Mouse (Mus musculus) urinary bladder, postnatal 4 days (tissue): ENCODE results near the gene Dmbt1.
"Not testable (repeated sequence)": the region's sequence is repeated elsewhere in the genome, so short reads cannot be mapped to it uniquely, and the experiment has no call there.

Experiments
- DNase-seq, 2 experiments: peaks; one replicate each; pipeline ENCODE4 v3.0.0; 2021 to 2022; ENCODE audit warnings: low spot score in 2 of 2

Dmbt1 gene

GRCm38 (mm10) chr7:131049829-131050228 lies 18.0 kb downstream of the Dmbt1 start:
- not testable (repeated sequence) for DNase-seq

GRCm38 (mm10) chr7:131054808-131055370 lies 23.0 kb downstream of the Dmbt1 start:
- DNase-seq: no peak

GRCm38 (mm10) chr7:131057918-131058317 lies 26.1 kb downstream of the Dmbt1 start:
- DNase-seq: not testable (repeated sequence)

GRCm38 (mm10) chr7:131059808-131060207 lies 28.0 kb downstream of the Dmbt1 start:
- not testable (repeated sequence) for DNase-seq

GRCm38 (mm10) chr7:131062541-131062940 lies 30.7 kb downstream of the Dmbt1 start:
- no peak for DNase-seq

- DNase-seq: not testable (repeated sequence)
These were observed 36.3 kb downstream of the Dmbt1 start for GRCm38 (mm10) chr7:131068191-131068590.

- not testable (repeated sequence) for DNase-seq
These were observed 41.6 kb downstream of the Dmbt1 start for GRCm38 (mm10) chr7:131073476-131073875.

- not testable (repeated sequence) for DNase-seq
These were observed 42.2 kb downstream of the Dmbt1 start for GRCm38 (mm10) chr7:131074098-131074497.

- DNase-seq: no peak
These were observed 44.1 kb downstream of the Dmbt1 start for GRCm38 (mm10) chr7:131075956-131076355.

- DNase-seq: not testable (repeated sequence)
These were observed 50.5 kb downstream of the Dmbt1 start for GRCm38 (mm10) chr7:131082403-131082802.

- no peak for DNase-seq
These were observed 80.6 kb downstream of the Dmbt1 start for GRCm38 (mm10) chr7:131112486-131112885.

- no peak for DNase-seq
These were observed 81.8 kb downstream of the Dmbt1 start for GRCm38 (mm10) chr7:131113676-131114075.

GRCm38 (mm10) chr7:131114434-131114833 lies 82.6 kb downstream of the Dmbt1 start:
- no peak for DNase-seq

- no peak for DNase-seq
These were observed 90.5 kb downstream of the Dmbt1 start for GRCm38 (mm10) chr7:131122210-131122807.

GRCm38 (mm10) chr7:131130021-131130420 lies 98.2 kb downstream of the Dmbt1 start:
- DNase-seq: no peak

- DNase-seq: no peak
These were observed 101.3 kb downstream of the Dmbt1 start for GRCm38 (mm10) chr7:131133181-131133580.

GRCm38 (mm10) chr7:131146214-131146613 lies 114.4 kb downstream of the Dmbt1 start, which contains the start of gene 4933402N03Rik:
TSS of gene 4933402N03Rik (minus strand) at chr7:131146314.
- no peak for DNase-seq

- no peak for DNase-seq
These were observed 118.3 kb downstream of the Dmbt1 start for GRCm38 (mm10) chr7:131150179-131150578.

- no peak for DNase-seq
These were observed 121.2 kb downstream of the Dmbt1 start for GRCm38 (mm10) chr7:131153044-131153443.

GRCm38 (mm10) chr7:131162251-131162650 lies 130.4 kb downstream of the Dmbt1 start:
- no peak for DNase-seq

- no peak for DNase-seq
These were observed 135.9 kb downstream of the Dmbt1 start for GRCm38 (mm10) chr7:131167771-131168170.

- no peak for DNase-seq
These were observed 137.2 kb downstream of the Dmbt1 start for GRCm38 (mm10) chr7:131169099-131169498.
